Mouse (Mus musculus) left cerebral cortex, adult 9 months (tissue): Measurements from ENCODE around the gene Atp8b5.
A peak's percentile ranks its signal among the peaks of the same experiment; 100 is the strongest.

Experiments
- DNase-seq, 2 experiments: peaks; one replicate each; pipeline ENCODE4 v3.0.0; 2022; ENCODE audit warnings: low spot score in 2 of 2

The Atp8b5 gene

GRCm38 (mm10) chr4:43321536-43321935 is 54.6 kb downstream of the Atp8b5 start:
- no peak for DNase-seq

- no peak for DNase-seq
Observed at GRCm38 (mm10) chr4:43322336-43322735, 55.4 kb downstream of the Atp8b5 start.

DNA sequence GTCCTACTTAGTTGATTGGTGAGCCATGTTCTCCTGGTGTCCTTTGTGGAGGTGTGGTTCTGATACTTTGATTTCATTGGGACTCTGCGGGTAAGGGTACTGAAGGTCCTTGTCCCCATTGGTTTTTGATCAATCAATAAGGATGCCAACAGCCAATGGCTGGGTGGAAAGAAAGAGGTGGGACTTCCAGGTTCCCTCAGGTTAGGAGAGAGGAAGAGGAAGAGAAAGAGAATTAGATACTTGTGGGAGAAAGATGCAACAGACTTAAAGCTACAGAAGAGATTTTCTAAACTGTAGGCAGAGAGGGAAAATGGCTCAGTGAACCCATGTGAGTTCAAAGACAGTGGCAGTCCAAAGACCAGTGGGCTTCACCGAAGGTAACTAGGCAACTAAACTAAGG is 60.2 kb downstream of the Atp8b5 start:
- no peak for DNase-seq

GRCm38 (mm10) chr4:43334771-43335170 is 67.8 kb downstream of the Atp8b5 start:
- no peak for DNase-seq

DNA sequence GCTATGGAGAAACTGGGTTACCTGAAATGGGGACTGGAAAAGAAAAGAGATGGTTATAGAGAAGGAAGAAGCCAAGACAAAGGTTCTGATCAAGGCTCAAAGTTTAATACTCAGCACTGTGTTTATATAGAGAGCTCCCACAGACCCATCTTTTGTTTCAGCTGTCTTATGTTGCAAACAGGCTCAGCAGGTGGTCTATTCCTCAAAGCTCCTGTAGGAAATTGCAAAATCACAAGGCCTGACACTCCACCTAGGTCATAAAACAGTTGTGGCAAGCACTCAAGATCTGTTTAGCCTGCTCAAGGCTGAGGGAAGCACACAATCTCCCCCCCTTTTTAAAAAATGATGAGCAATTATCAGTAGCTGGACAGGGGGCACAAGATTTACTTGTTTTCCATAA is 69.2 kb downstream of the Atp8b5 start:
- DNase-seq = no peak

DNA sequence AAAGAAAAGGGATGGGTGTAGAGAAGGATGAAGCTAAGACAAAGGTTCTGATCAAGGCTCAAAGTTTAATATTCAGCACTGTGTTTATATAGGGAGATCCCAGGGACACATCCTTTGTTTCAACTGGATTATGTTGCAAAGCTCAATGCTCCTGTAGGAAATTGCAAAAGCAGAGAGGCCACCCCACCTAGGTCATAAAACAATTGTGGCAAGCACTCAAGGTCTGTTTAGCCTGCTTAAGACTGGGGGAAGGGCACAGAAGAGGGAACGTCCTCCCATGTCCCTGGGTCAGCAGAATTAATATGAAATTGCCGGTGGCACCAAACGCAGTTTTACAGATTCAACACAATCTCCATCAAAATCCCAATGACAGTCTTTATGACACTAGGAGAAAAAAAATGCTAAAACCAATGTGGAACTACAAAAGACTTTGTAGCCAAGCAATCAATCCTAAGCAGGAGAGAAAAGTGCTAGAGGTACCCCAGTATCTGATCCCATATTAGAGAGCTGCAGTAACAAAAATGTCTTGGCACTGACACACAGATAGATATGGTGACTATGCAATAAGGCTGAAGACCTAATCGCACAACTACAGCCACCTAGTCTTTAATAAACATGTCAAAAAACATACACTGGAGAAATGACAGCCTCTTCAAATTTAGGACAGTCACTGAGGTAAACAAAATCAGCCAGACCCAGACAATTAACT is 73.3 kb downstream of the Atp8b5 start:
- no peak for DNase-seq

DNA sequence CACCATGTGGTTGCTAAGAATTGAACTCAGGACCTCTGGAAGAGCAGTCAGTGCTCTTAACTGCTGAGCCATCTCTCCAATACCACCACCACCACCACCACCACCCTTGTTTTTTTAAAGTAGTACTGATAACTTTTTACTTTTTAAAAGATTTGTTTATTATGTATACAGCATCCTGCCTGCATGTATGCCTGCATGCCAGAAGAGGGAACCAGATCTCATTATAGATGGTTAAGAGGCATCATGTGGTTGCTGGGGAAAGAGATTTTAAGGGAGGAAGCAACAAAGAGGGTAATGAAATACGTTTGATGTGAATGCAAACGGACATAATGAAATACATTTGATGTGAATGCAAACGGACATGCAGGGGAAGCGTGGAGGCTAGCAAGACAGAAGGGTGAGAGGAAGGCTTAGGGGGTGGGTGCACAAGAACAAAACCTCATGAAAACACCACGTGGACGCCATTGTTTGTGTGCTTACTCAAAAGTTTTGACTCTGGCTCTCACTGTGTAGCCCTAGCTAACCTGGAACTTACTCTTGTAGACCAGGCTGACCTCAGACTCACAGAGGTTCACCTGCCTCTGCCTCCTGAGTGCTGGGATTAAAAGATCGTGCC is 74.4 kb downstream of the Atp8b5 start:
- no peak for DNase-seq

DNA sequence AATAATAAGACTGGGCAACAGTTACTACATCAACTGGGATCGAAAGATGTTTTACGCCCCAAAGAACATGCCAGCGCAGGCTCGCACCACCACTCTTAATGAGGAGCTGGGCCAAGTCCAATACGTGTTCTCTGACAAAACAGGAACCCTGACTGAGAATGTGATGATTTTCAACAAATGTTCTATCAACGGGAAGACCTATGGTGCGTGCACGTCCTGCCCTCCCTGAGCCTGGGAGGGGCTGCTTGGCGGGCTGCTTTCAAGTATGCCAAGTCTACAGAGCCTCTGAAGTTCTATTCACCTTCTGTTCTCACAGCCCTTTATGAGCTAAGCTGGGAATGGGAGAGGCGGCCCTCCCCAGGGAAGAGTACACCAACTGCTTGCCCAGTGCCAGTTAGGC is 75.5 kb downstream of the Atp8b5 start:
- DNase-seq = no peak

DNA sequence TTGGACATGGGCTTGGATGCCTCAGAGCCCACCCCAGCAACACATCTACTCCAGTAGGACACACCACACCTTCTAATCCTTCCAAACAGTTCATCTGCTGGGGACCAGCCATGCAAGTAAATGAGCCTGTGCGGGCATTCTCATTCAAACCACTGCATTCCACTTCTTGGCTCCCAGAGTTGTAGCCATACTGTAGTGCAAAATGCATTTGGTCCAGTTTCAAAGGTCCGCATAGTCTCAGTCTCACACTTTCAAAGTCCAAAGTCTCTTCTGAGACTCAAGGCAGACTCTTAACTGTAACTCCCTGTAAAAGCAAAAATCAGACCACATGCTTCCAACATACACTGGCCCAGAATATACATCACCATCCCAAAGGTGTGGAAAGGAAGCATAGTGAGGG is 78.0 kb downstream of the Atp8b5 start:
- DNase-seq = no peak

GRCm38 (mm10) chr4:43349206-43349605 is 82.2 kb downstream of the Atp8b5 start:
- no peak for DNase-seq

GRCm38 (mm10) chr4:43350038-43350560 is 83.1 kb downstream of the Atp8b5 start:
- DNase-seq = no peak

- DNase-seq = no peak
Observed at GRCm38 (mm10) chr4:43353662-43354061, 86.7 kb downstream of the Atp8b5 start.

GRCm38 (mm10) chr4:43364914-43365560 is 98.1 kb downstream of the Atp8b5 start:
- DNase-seq = no peak

GRCm38 (mm10) chr4:43367295-43367694 is 100.3 kb downstream of the Atp8b5 start:
- DNase-seq = no peak

DNA sequence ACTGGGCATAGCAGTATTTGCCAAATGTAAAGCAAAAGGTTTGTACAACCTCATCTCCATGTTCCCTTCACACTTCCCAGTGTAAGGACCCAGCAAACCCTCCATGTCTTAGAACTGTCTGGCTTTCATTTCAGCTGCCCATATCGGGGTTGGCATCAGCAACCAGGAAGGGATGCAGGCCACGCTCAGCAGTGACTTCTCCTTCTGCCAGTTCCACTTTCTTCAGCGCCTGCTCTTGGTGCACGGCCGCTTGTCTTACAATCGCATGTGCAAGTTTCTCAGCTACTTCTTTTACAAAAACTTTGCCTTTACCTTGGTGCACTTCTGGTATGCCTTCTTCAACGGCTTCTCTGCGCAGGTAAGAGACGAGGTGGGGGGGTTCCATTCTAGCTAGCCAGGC is 100.8 kb downstream of the Atp8b5 start:
- DNase-seq = no peak

DNA sequence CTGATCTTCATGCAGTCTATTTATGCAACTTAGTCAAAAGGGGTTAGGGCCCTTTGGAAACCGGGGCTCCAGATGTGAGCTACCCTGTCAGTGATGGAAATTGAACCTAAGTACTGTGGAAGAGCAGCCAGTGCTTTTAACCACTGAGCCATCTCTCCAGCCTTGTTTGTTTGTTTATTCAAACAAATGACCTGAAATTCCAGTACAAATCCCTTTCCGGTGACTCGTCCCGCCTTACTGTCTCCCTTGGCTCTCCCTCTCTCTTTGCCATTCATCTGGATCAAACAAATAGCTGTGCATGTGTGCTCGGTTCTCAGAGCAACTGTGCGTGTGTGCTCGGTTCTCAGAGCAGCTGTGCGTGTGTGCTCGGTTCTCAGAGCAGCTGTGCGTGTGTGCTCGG is 104.4 kb downstream of the Atp8b5 start:
- no peak for DNase-seq

GRCm38 (mm10) chr4:43372155-43372554 is 105.2 kb downstream of the Atp8b5 start:
- DNase-seq = no peak

DNA sequence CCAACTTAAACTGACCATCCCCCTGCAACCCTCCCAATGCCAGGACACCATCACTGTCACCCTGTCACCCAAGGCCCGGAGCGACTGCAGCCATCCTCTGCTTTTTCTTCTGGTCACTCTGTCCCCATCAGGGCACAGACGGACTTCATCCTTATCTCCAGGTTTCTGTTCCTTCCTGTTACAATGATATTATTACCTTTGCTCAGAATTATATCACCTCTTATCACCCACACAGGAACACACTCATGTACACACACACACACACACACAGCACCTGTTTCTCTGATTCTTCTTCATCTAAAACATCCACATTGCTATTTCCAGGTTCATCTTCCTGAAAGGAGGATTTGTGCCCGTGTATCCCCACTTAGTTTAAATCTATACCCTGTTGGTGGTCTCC is 107.3 kb downstream of the Atp8b5 start:
- no peak for DNase-seq

DNA sequence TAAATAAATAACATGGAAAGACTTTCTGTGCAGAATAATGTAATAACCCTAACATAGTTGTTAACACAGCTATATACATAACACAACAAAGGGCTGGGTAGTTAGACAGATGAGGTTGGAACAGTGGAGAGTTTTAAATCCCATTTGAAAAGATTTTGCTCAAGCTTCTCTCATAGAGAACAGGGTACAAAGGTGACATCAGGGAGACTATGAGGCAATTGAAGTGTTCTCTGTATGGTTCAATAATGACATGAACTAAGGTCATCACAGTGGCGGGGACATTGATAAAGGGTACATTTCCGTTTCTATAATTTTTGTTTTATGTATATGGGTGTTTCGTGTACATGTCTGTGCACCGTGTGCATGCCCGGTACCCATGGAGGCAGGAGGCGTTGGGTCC is 112.6 kb downstream of the Atp8b5 start:
- DNase-seq = no peak

- DNase-seq = no peak
Observed at GRCm38 (mm10) chr4:43380951-43381350, 114.0 kb downstream of the Atp8b5 start.

DNA sequence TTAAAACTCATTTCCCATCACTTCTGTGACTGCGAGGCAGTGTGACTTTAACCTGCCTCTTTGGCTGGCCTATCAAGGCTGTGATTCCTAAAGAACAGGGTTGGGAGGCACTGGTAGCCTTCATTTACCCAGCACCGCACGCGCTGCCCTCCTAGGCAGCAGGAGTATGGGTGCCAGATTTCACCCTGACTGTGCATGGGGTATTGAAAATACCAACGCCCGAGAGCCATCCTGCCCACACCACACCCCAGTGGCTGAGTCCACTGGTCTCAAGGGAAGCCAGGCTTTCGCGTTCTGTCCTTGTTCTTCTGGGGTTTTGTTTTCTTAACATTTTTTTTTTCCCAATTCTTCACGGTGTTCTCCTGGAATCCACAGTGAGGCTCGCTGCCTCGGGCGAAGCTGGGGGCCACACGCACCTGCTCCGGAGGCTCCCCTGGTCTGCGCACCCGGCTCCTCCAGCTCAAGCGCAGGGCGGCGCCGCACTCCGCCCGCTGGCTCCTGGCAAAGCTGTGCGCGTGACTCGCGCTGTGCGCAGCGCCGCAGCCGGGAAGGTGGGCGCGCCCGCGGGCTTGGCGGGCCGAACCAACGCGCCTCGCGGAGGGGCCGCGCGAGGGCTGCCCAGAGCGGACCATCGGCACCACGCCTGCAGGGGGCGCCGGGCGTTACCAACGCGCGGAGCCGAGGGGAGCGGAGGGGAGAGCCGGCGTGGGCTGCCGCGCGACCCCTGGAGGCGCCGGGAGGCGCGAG is 114.6 kb downstream of the Atp8b5 start, which contains the start of gene Rusc2:
Gene Rusc2 (plus strand): TSS at position 572 of the 747 bp plus-strand sequence.
- DNase-seq = peak; percentile 78 to 93
